Mouse (Mus musculus) forebrain, embryonic 12.5 days (tissue): ENCODE measurements at regions not wholly inside any gene's neighbourhood (a gene's known extent, or its start where the extent isn't known, plus 50 kb on each side); places are given as distances from the start of the nearest gene placed in this dataset. TPM values are rescaled to one million over a fixed set of nuclear protein-coding genes. Genes with fewer than 3 reads are reported as not detected.

Experiments
- ATAC-seq: fragments of 200-750 bp; cut with Nextera tagmentation; 2 replicates; pipeline ENCODE4 v1.8.0; 2017; ENCODE audit warnings: moderate TSS enrichment; ENCODE audit not compliant: low FRiP score
- H3K27ac ChIP-seq: fragments of 300-500 bp; sonication (generic); 2 replicates; pipeline ENCODE4 v1.5.1; 2016; ENCODE audit warnings: mild to moderate bottlenecking
- H3K27me3 ChIP-seq: fragments of 300-500 bp; sonication (generic); 2 replicates; pipeline ENCODE4 v1.6.1; 2016; ENCODE audit warnings: mild to moderate bottlenecking
- H3K36me3 ChIP-seq: fragments of 300-500 bp; sonication (generic); replicated peaks from 2 replicates; pipeline ENCODE4 v1.6.1; 2016; ENCODE audit warnings: mild to moderate bottlenecking
- H3K4me1 ChIP-seq: fragments of 300-500 bp; sonication (generic); 2 replicates; pipeline ENCODE4 v1.6.1; 2016
- H3K4me2 ChIP-seq: fragments of 300-500 bp; sonication (generic); 2 replicates; pipeline ENCODE4 v1.6.1; 2016; ENCODE audit warnings: mild to moderate bottlenecking, moderate library complexity
- H3K4me3 ChIP-seq: fragments of 300-500 bp; sonication (generic); replicated peaks from 2 replicates; pipeline ENCODE4 v1.5.1; 2016; ENCODE audit warnings: mild to moderate bottlenecking
- H3K9ac ChIP-seq: fragments of 300-500 bp; sonication (generic); 2 replicates; pipeline ENCODE4 v1.6.1; 2016; ENCODE audit warnings: mild to moderate bottlenecking
- H3K9me3 ChIP-seq: fragments of 300-500 bp; sonication (generic); 2 replicates; pipeline ENCODE4 v1.6.1; 2016
- WGBS: fragments of 180-500 bp; shearing (Covaris S2); methylation state at CpG from one replicate; pipeline ENCODE4 v1.1.7; 2016; 5-methylcytosine and 5-hydroxymethylcytosine counted together
- microRNA-seq: library from miRNA; unstranded; fragments of <30 nt; microRNA quantifications from one replicate; pipeline ENCODE4, GENCODE M21; 2017

DNA sequence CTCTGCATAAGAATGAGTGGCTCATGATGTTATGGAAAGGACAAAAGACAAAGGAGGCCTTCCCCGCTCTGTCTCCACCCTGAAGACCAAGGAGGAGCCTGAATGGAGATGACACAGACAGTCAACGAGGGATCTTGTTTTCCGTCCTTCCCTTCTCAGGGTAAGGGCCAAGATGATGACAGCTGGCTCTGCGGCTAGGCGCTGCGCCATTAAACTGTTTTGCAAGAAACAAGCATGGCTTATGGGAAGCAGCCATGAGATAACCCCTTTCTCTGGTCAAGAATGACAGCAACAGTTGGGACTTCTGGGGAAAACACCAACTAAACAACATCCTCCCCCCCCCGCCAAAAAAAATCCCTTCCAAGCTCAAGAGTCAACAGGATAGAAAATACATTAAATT lies 72.0 kb upstream of the Prox1 start:
- no peak for ATAC-seq
- no peak overlapping the region for H3K27ac ChIP-seq
- 0 out of 2 replicates have a peak, but pooled peaks cover 3% of the 10 kb centered on the region for H3K27me3 ChIP-seq
- H3K36me3 ChIP-seq, result no peaks in the 10 kb centered on the region
- no peak overlapping the region for H3K4me2 ChIP-seq
- H3K9ac ChIP-seq, result no peak overlapping the region
- 91% methylated on average over 7 of the region's 7 CpGs for WGBS
- no peaks in the 10 kb centered on the region for H3K9me3 ChIP-seq
- no peak overlapping the region for H3K4me3 ChIP-seq
- H3K4me1 ChIP-seq, result no peaks in the 10 kb centered on the region

DNA sequence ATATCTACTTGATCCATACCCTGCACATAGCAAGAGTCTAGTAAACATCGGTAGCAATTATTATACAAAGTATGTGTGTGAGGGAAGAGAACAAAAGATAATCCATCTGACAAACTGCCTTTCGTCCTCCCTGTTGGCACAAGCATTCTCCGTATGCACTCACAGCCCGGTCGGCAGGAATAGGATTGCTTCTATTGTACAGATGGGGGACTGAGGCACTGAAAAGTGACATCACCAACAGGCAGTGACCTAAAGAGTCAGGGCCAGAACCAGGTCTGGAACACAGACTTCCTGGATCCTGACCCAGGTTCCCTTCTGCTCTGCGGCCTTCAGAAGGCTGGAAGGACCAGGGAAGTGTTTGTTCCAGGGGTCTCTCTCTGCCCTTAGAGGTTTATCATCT lies 69.3 kb upstream of the Prox1 start:
- Histone ChIP-seq H3K4me1 (no peaks in the 10 kb centered on the region), H3K9me3 (no peaks in the 10 kb centered on the region), H3K4me3 (no peak overlapping the region), H3K27me3 (no peaks in the 10 kb centered on the region), H3K9ac (no peak overlapping the region), H3K27ac (no peak overlapping the region), H3K36me3 (no peaks in the 10 kb centered on the region), H3K4me2 (no peak overlapping the region)
- 79% methylated on average over 6 of the region's 6 CpGs for WGBS
- ATAC-seq, result no peak

DNA sequence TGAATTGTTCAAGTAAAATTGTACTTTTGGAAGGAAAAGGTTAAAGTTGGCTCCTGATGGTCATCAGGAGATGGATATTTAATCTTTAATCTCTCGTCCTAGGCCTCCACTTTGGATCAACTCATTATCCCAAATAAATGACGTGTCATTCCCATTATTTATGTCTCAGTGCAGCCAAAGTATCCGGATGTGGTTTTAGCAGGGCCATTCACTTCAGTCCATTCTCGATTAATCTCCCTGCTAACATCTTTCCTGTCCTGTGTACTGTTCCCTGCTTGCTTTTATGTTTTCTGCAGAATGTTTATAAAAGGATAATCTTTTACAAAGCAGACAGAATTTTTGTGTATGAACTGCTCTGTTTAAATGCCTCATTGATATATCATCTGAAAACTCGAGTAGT lies 60.4 kb upstream of the Prox1 start:
- no peak for ATAC-seq
- H3K36me3 ChIP-seq, result no peaks in the 10 kb centered on the region
- H3K4me1 ChIP-seq, result peaks cover 5% of the 10 kb centered on the region; the same call in 1 of the 2 replicates
- H3K4me3 ChIP-seq, result no peak overlapping the region
- H3K27me3 ChIP-seq, result 0 out of 2 replicates have a peak, but pooled peaks cover 7% of the 10 kb centered on the region
- no peak overlapping the region for H3K27ac ChIP-seq
- 35% methylated on average over 5 of the region's 5 CpGs for WGBS
- H3K9me3 ChIP-seq, result no peaks in the 10 kb centered on the region
- no peak overlapping the region for H3K4me2 ChIP-seq
- H3K9ac ChIP-seq, result no peak overlapping the region

DNA sequence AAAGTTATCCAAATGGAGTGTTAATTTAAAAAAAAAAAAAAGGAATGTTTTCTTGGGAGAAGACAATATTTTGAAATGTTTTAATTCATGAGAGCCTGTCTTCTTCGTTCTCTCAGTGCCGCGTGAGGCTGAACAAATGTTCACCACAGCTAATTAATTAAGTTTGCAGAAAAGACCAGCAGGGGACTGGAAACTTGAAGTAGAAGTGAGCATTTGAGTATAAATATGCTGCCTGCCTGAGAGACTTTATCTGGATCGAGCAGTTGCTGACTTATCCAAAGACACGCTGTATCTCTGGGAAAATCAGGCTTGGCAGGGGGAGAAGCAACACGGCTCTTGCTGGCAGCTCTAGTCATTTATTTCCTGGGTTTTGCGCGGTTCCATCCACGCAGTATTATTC lies 49.9 kb upstream of the Prox1 start:
- no peak overlapping the region for H3K4me3 ChIP-seq
- H3K9me3 ChIP-seq, result peaks cover 10% of the 10 kb centered on the region
- peaks cover 6% of the 10 kb centered on the region; the same call in 1 of the 2 replicates for H3K27me3 ChIP-seq
- no peak overlapping the region for H3K4me2 ChIP-seq
- 48% methylated on average over 9 of the region's 9 CpGs for WGBS
- H3K4me1 ChIP-seq, result peaks cover 9% of the 10 kb centered on the region; the same call in 1 of the 2 replicates
- no peak overlapping the region for H3K27ac ChIP-seq
- H3K36me3 ChIP-seq, result no peaks in the 10 kb centered on the region
- no peak overlapping the region for H3K9ac ChIP-seq
- no peak for ATAC-seq

Small RNA genes lying in the stretch of these regions (microRNA-seq; reads per million reads assigned to microRNA genes)
- gene Gm47294, result not detected
